ENCODE assay signal across 9 mouse cellular contexts in genomic region chrX:36930574-36930973, GRCm38 (mm10). TPM values are rescaled to one million over a fixed set of nuclear protein-coding genes. Genes with fewer than 3 reads are reported as not detected.
DNase-seq lines count a peak whose midpoint lies in the region; ATAC-seq and TF ChIP-seq lines count a peak whose summit lies in the region.
"Had no signal": no experiment of that assay in that cellular context is flagged by ENCODE, and none has a peak within 500 bp of the region (broad histone marks: within the 10 kb centered on the region; RNA-seq: fewer than 3 reads in every experiment).

No protein-coding gene starts in this region.

- TF ChIP-seq CTCF in gastrocnemius, adult 2 months (IDR thresholded peaks at IDR 0.05): peak; percentile 33; the same call in 1 of the 2 replicates
- peak; percentile 25; the same call in 1 of the 2 replicates for TF ChIP-seq CTCF in liver, embryonic 14.5 days (IDR thresholded peaks at IDR 0.05; ENCODE audit: low read depth)

- H3K27me3 ChIP-seq in liver, embryonic 14.5 days (ENCODE audit: control insufficient read depth, insufficient read depth, low read length): no peaks in the 10 kb centered on the region
- H3K27me3 ChIP-seq in heart, embryonic 10.5 days (ENCODE audit: insufficient read depth, poor library complexity, severe bottlenecking): no peaks in the 10 kb centered on the region

- ATAC-seq in liver, embryonic 14.5 days (ENCODE audit: insufficient read depth): no peak
- ATAC-seq in megakaryocyte-erythroid progenitor cell, adult 5-6 weeks (replicated peaks; ENCODE audit: low FRiP score, low TSS enrichment, poor library complexity, severe bottlenecking): 0 out of 2 replicates have a peak, but pooled peaks have one; percentile 26

- no peak overlapping the region for H3K9ac ChIP-seq in liver, embryonic 14.5 days (replicated peaks)

- DNase-seq in gastrocnemius, adult 2 months: no peak
- DNase-seq in gastrocnemius, postnatal 4 days (ENCODE audit: low spot score in 2 of 2): no peak
- DNase-seq in liver, embryonic 14.5 days (ENCODE audit: low read depth in 3 of 3, low spot score in 3 of 3): no peak
- DNase-seq in liver (no peak), ES-CJ7 (ENCODE audit: low read depth, low spot score) (peak; percentile 39)
- no peak for DNase-seq in heart, embryonic 10.5 days (ENCODE audit: low spot score)
- no peak for DNase-seq in heart, postnatal 4 days
- DNase-seq: right cerebral cortex, postnatal 14 days had no signal

- H3K4me1 ChIP-seq in liver, embryonic 14.5 days (replicated peaks; ENCODE audit: control insufficient read depth in 2 of 2, insufficient read depth in 2 of 2, low read length in 1 of 2): no peaks in the 10 kb centered on the region
- no peaks in the 10 kb centered on the region for H3K4me1 ChIP-seq in heart, embryonic 10.5 days

- TF ChIP-seq EP300 in liver, embryonic 14.5 days (IDR thresholded peaks at IDR 0.05; ENCODE audit: low read depth): no peak

- 40% methylated on average over 1 of the region's 1 CpGs for WGBS in liver, embryonic 14.5 days (ENCODE audit: insufficient replicate concordance)
- 65% methylated on average over 1 of the region's 1 CpGs for WGBS in heart, embryonic 10.5 days

- no peaks in the 10 kb centered on the region for H3K36me3 ChIP-seq in liver, embryonic 14.5 days (replicated peaks; ENCODE audit: control insufficient read depth, insufficient read depth, low read depth)
- H3K36me3 ChIP-seq in heart, embryonic 10.5 days: no peaks in the 10 kb centered on the region

- H3K27ac ChIP-seq in gastrocnemius, adult 2 months: no peak overlapping the region
- no peak overlapping the region for H3K27ac ChIP-seq in liver, embryonic 14.5 days
- H3K27ac ChIP-seq in heart, embryonic 10.5 days: no peak overlapping the region

- intact Hi-C loops in gastrocnemius, adult 2 months (cut with DNase I): no loop called here

- H3K9me3 ChIP-seq in liver, embryonic 14.5 days (ENCODE audit: control insufficient read depth, low read length): no peaks in the 10 kb centered on the region
- H3K9me3 ChIP-seq in heart, embryonic 10.5 days: no peaks in the 10 kb centered on the region

- H3K4me2 ChIP-seq in liver, embryonic 14.5 days (ENCODE audit: low read depth): no peak overlapping the region

- H3K4me3 ChIP-seq in gastrocnemius, adult 2 months: no peak overlapping the region
- no peak overlapping the region for H3K4me3 ChIP-seq in liver, embryonic 14.5 days (ENCODE audit: insufficient read depth in 1 of 2, low read depth in 2 of 2, low read length in 2 of 2)
- no peak overlapping the region for H3K4me3 ChIP-seq in heart, embryonic 10.5 days

RNA-seq across cellular contexts. Expression of gene Nkrf, which starts 27.9 kb away (rescaled TPM):
- total RNA-seq in gastrocnemius, adult 2 months (2021): 1 to 10 TPM; 2.7 to 2.9 TPM
- 1 to 10 TPM; 3.5 to 4.1 TPM for total RNA-seq in gastrocnemius, postnatal 4 days (2021)
- polyA plus RNA-seq in liver, embryonic 14.5 days (2012; rRNA removed): 1.3 and 2.7 TPM in 2 replicates
- 1.2 and 1.3 TPM in 2 replicates for polyA plus RNA-seq in liver, embryonic 14.5 days (2014; fragmentation: Nextera tagmentation; extraction: Ambion mirVana)
- total RNA-seq in megakaryocyte-erythroid progenitor cell, adult 5-6 weeks (2014; fragmentation: Nextera tagmentation): 21.2 and 28.6 TPM in 2 replicates
- 16.0 and 16.4 TPM in 2 replicates for total RNA-seq in megakaryocyte-erythroid progenitor cell, adult 5-6 weeks (2017)
- 1.2 and 1.9 TPM in 2 replicates for polyA plus RNA-seq in heart, embryonic 10.5 days (2016; fragmentation: Nextera tagmentation; extraction: Ambion mirVana)
- 1 to 10 TPM; 3.9 to 4.1 TPM for total RNA-seq in heart, postnatal 4 days (2021)

RNA-seq across cellular contexts. Expression of gene C330007P06Rik, which starts 56.7 kb away (rescaled TPM):
- total RNA-seq in gastrocnemius, adult 2 months (2021): 10 to 100 TPM; 12.0 TPM
- 10 to 100 TPM; 16.1 to 16.8 TPM for total RNA-seq in gastrocnemius, postnatal 4 days (2021)
- 5.2 and 6.2 TPM in 2 replicates for polyA plus RNA-seq in liver, embryonic 14.5 days (2012; rRNA removed)
- 14.6 and 17.8 TPM in 2 replicates for polyA plus RNA-seq in liver, embryonic 14.5 days (2014; fragmentation: Nextera tagmentation; extraction: Ambion mirVana)
- 33.9 and 37.3 TPM in 2 replicates for total RNA-seq in megakaryocyte-erythroid progenitor cell, adult 5-6 weeks (2014; fragmentation: Nextera tagmentation)
- total RNA-seq in megakaryocyte-erythroid progenitor cell, adult 5-6 weeks (2017): 63.0 and 67.4 TPM in 2 replicates
- 21.9 and 26.5 TPM in 2 replicates for polyA plus RNA-seq in heart, embryonic 10.5 days (2016; fragmentation: Nextera tagmentation; extraction: Ambion mirVana)
- total RNA-seq in heart, postnatal 4 days (2021): 10 to 100 TPM; 17.3 to 19.3 TPM

RNA-seq across cellular contexts. Expression of gene Ube2a, which starts 56.9 kb away (rescaled TPM):
- total RNA-seq in gastrocnemius, adult 2 months (2021): 10 to 100 TPM; 37.7 to 40.0 TPM
- 10 to 100 TPM; 40.0 to 50.1 TPM for total RNA-seq in gastrocnemius, postnatal 4 days (2021)
- polyA plus RNA-seq in liver, embryonic 14.5 days (2012; rRNA removed): 19.4 and 21.4 TPM in 2 replicates
- 72.8 and 80.2 TPM in 2 replicates for polyA plus RNA-seq in liver, embryonic 14.5 days (2014; fragmentation: Nextera tagmentation; extraction: Ambion mirVana)
- total RNA-seq in megakaryocyte-erythroid progenitor cell, adult 5-6 weeks (2014; fragmentation: Nextera tagmentation): 65.0 and 68.2 TPM in 2 replicates
- total RNA-seq in megakaryocyte-erythroid progenitor cell, adult 5-6 weeks (2017): 7.4 and 19.6 TPM in 2 replicates
- 122 and 126 TPM in 2 replicates for polyA plus RNA-seq in heart, embryonic 10.5 days (2016; fragmentation: Nextera tagmentation; extraction: Ambion mirVana)
- 10 to 100 TPM; 76.5 to 81.4 TPM for total RNA-seq in heart, postnatal 4 days (2021)
